Mouse (Mus musculus) CH12.LX (cell line): ENCODE data around the gene Rpl36-ps4. TPM values are rescaled to one million over a fixed set of nuclear protein-coding genes. Genes with fewer than 3 reads are reported as not detected.

ENCODE experiments used
- DNase-seq: peaks from one replicate; pipeline ENCODE4 v3.0.0-alpha.2; 2013; ENCODE audit errors: extremely low read depth
- H3K27ac ChIP-seq: 2 replicates; pipeline ENCODE4 v1.5.1; 2012; ENCODE audit warnings: low read depth, mild to moderate bottlenecking, control low read depth, moderate library complexity; ENCODE audit not compliant: insufficient read depth
- H3K27me3 ChIP-seq: replicated peaks from 2 replicates; pipeline ENCODE3; 2012; ENCODE audit warnings: inconsistent platforms
- H3K36me3 ChIP-seq, 2 experiments: replicated peaks in 1 of 2; 2 replicates each; pipeline versions ENCODE3 to v1.6.1; 2012; ENCODE audit warnings: inconsistent platforms in 1 of 2, low read length in 1 of 2, mild to moderate bottlenecking in 1 of 2, mixed read lengths in 1 of 2, moderate library complexity in 1 of 2; ENCODE audit not compliant: control insufficient read depth in 1 of 2, insufficient read depth in 1 of 2
- H3K4me1 ChIP-seq, 2 experiments: 2 replicates each; pipeline ENCODE4 v1.6.1; 2012; ENCODE audit warnings: inconsistent platforms in 1 of 2, moderate library complexity in 1 of 2; ENCODE audit not compliant: insufficient read depth in 2 of 2, control insufficient read depth in 1 of 2
- H3K4me2 ChIP-seq: 2 replicates; pipeline ENCODE4 v1.6.1; 2012; ENCODE audit warnings: low read depth, mild to moderate bottlenecking, control low read depth; ENCODE audit not compliant: poor library complexity, insufficient read depth, severe bottlenecking
- H3K4me3 ChIP-seq, 3 experiments: fragments of 150-350 bp in 1 of 3; sonication (generic) in 1 of 3; replicated peaks in 1 of 3; 2 replicates each; pipeline versions ENCODE3 to v1.5.1; 2011 to 2012; ENCODE audit warnings: low read depth in 2 of 3, low read length in 2 of 3, mild to moderate bottlenecking in 2 of 3, moderate library complexity in 2 of 3, control low read depth in 1 of 3, improper control_type of control experiment in 1 of 3, inconsistent platforms in 1 of 3, mixed read lengths in 1 of 3; ENCODE audit not compliant: poor library complexity in 1 of 3
- H3K79me2 ChIP-seq: replicated peaks from 2 replicates; pipeline ENCODE4 v1.6.1; 2012; ENCODE audit warnings: mild to moderate bottlenecking, moderate library complexity; ENCODE audit not compliant: control insufficient read depth, poor library complexity, insufficient read depth, severe bottlenecking; ENCODE audit errors: extremely low read depth
- H3K9ac ChIP-seq: 2 replicates; pipeline ENCODE4 v1.6.1; 2012; ENCODE audit warnings: low read depth, mild to moderate bottlenecking, control low read depth, moderate library complexity; ENCODE audit not compliant: insufficient read depth
- H3K9me3 ChIP-seq: replicated peaks from 2 replicates; pipeline ENCODE3; 2012; ENCODE audit warnings: low read length, inconsistent platforms, mixed read lengths
- BHLHE40 ChIP-seq: IDR thresholded peaks from 2 replicates; pipeline ENCODE4 v1.6.1; 2011; ENCODE audit warnings: mild to moderate bottlenecking, low read depth, low read length, improper control_type of control experiment
- CHD1 ChIP-seq: IDR thresholded peaks from 2 replicates; pipeline ENCODE4 v1.6.1; 2012; ENCODE audit warnings: low read depth, low read length, improper control_type of control experiment, inconsistent platforms
- CHD2 ChIP-seq: IDR thresholded peaks from 2 replicates; pipeline ENCODE4 v1.6.1; 2011; ENCODE audit warnings: low read length, improper control_type of control experiment
- CTCF ChIP-seq, 2 experiments: IDR thresholded peaks in 1 of 2; conservative IDR thresholded peaks in 1 of 2; 2 replicates each; pipeline ENCODE4 v1.5.1; 2011 to 2012; ENCODE audit warnings: low read depth in 2 of 2, low read length in 2 of 2, improper control_type of control experiment in 1 of 2, inconsistent platforms in 1 of 2, mild to moderate bottlenecking in 1 of 2, moderate library complexity in 1 of 2
- ELF1 ChIP-seq: IDR thresholded peaks from 2 replicates; pipeline ENCODE4 v1.6.1; 2014; ENCODE audit warnings: low read depth, mild to moderate bottlenecking, inconsistent platforms, low read length, improper control_type of control experiment
- EP300 ChIP-seq: IDR thresholded peaks from 2 replicates; pipeline ENCODE4 v1.6.1; 2011; ENCODE audit warnings: low read length, improper control_type of control experiment
- ETS1 ChIP-seq: conservative IDR thresholded peaks from 2 replicates; pipeline ENCODE4 v1.6.1; 2012; ENCODE audit warnings: low read depth, mild to moderate bottlenecking, inconsistent platforms, low read length, improper control_type of control experiment, moderate library complexity
- GABPA ChIP-seq: IDR thresholded peaks from 2 replicates; pipeline ENCODE4 v1.6.1; 2012; ENCODE audit warnings: low read depth, low read length, improper control_type of control experiment, inconsistent platforms; ENCODE audit not compliant: insufficient replicate concordance
- HCFC1 ChIP-seq: IDR thresholded peaks from 2 replicates; pipeline ENCODE4 v1.6.1; 2012; ENCODE audit warnings: low read depth, mild to moderate bottlenecking, inconsistent platforms, low read length, improper control_type of control experiment
- IRF4 ChIP-seq: IDR thresholded peaks from 2 replicates; pipeline ENCODE4 v1.6.1; 2014; ENCODE audit warnings: low read depth, mild to moderate bottlenecking, inconsistent platforms, low read length, improper control_type of control experiment
- JUN ChIP-seq: IDR thresholded peaks from 2 replicates; pipeline ENCODE4 v1.6.1; 2011; ENCODE audit warnings: low read depth, mild to moderate bottlenecking, low read length, improper control_type of control experiment, moderate library complexity; ENCODE audit not compliant: insufficient read depth
- JUND ChIP-seq: conservative IDR thresholded peaks from 2 replicates; pipeline ENCODE4 v1.6.1; 2011; ENCODE audit warnings: low read depth, low read length, improper control_type of control experiment
- KAT2A ChIP-seq: IDR thresholded peaks from 2 replicates; pipeline ENCODE4 v1.6.1; 2012; ENCODE audit warnings: low read length, improper control_type of control experiment, inconsistent platforms; ENCODE audit not compliant: insufficient replicate concordance
- MAFK ChIP-seq: IDR thresholded peaks from 2 replicates; pipeline ENCODE4 v1.6.1; 2011; ENCODE audit warnings: low read length, improper control_type of control experiment; ENCODE audit not compliant: insufficient replicate concordance
- MAZ ChIP-seq: IDR thresholded peaks from 2 replicates; pipeline ENCODE4 v1.6.1; 2012; ENCODE audit warnings: low read depth, mild to moderate bottlenecking, inconsistent platforms, low read length, improper control_type of control experiment, moderate library complexity
- MXI1 ChIP-seq: IDR thresholded peaks from 2 replicates; pipeline ENCODE4 v1.6.1; 2011; ENCODE audit warnings: mild to moderate bottlenecking, low read depth, low read length, improper control_type of control experiment
- MYC ChIP-seq: IDR thresholded peaks from 2 replicates; pipeline ENCODE4 v1.6.1; 2011; ENCODE audit warnings: low read depth, mild to moderate bottlenecking, improper control_type of control experiment, low read length
- NRF1 ChIP-seq: IDR thresholded peaks from 2 replicates; pipeline ENCODE4 v1.6.1; 2014; ENCODE audit warnings: low read depth, mild to moderate bottlenecking, inconsistent platforms, low read length, improper control_type of control experiment, moderate library complexity
- POLR2A ChIP-seq: IDR thresholded peaks from 2 replicates; pipeline ENCODE4 v1.6.1; 2011; ENCODE audit warnings: low read depth, mild to moderate bottlenecking, improper control_type of control experiment, low read length
- POLR2AphosphoS2 ChIP-seq: IDR thresholded peaks from 2 replicates; pipeline ENCODE4 v1.6.1; 2011; ENCODE audit warnings: low read depth, low read length, improper control_type of control experiment
- RAD21 ChIP-seq: IDR thresholded peaks from 2 replicates; pipeline ENCODE4 v1.6.1; 2011; ENCODE audit warnings: low read depth, mild to moderate bottlenecking, low read length, improper control_type of control experiment, moderate library complexity
- RCOR1 ChIP-seq: conservative IDR thresholded peaks from 2 replicates; pipeline ENCODE4 v1.6.1; 2012; ENCODE audit warnings: low read depth, mild to moderate bottlenecking, inconsistent platforms, low read length, improper control_type of control experiment
- SIN3A ChIP-seq: IDR thresholded peaks from 2 replicates; pipeline ENCODE4 v1.6.1; 2012; ENCODE audit warnings: low read length, improper control_type of control experiment, inconsistent platforms
- SMC3 ChIP-seq: IDR thresholded peaks from 2 replicates; pipeline ENCODE4 v1.6.1; 2011; ENCODE audit warnings: low read depth, low read length, improper control_type of control experiment
- TBP ChIP-seq: conservative IDR thresholded peaks from 2 replicates; pipeline ENCODE4 v1.6.1; 2011; ENCODE audit warnings: low read depth, low read length, improper control_type of control experiment
- TCF12 ChIP-seq: IDR thresholded peaks from 2 replicates; pipeline ENCODE4 v1.6.1; 2014; ENCODE audit warnings: low read depth, mild to moderate bottlenecking, inconsistent platforms, low read length, improper control_type of control experiment
- USF1 ChIP-seq: IDR thresholded peaks from 2 replicates; pipeline ENCODE4 v1.6.1; 2014; ENCODE audit warnings: low read depth, mild to moderate bottlenecking, inconsistent platforms, low read length, improper control_type of control experiment
- USF2 ChIP-seq: conservative IDR thresholded peaks from 2 replicates; pipeline ENCODE4 v1.6.1; 2011; ENCODE audit warnings: low read depth, low read length, improper control_type of control experiment
- ZC3H11A ChIP-seq: IDR thresholded peaks from 2 replicates; pipeline ENCODE4 v1.6.1; 2012; ENCODE audit warnings: low read depth, mild to moderate bottlenecking, inconsistent platforms, low read length, improper control_type of control experiment
- ZKSCAN1 ChIP-seq: IDR thresholded peaks from 2 replicates; pipeline ENCODE4 v1.6.1; 2012; ENCODE audit warnings: low read depth, inconsistent platforms, low read length, improper control_type of control experiment, borderline replicate concordance
- ZMIZ1 ChIP-seq: IDR thresholded peaks from 2 replicates; pipeline ENCODE4 v1.6.1; 2012; ENCODE audit warnings: low read depth, mild to moderate bottlenecking, inconsistent platforms, low read length, improper control_type of control experiment
- ZNF384 ChIP-seq: IDR thresholded peaks from 2 replicates; pipeline ENCODE4 v1.6.1; 2012; ENCODE audit warnings: low read depth, low read length, improper control_type of control experiment, inconsistent platforms
- dilution Hi-C: fragments of 300-500 bp; cut with MboI; formaldehyde crosslinking; loops from 2 replicates; pipeline ENCODE4 v1.14.3; 2020; ENCODE audit warnings: low sequenced_read_pairs; ENCODE audit not compliant: extremely low pct_unique_long_range_greater_than_20kb, extremely low pct_ligation_motif_present
- in situ Hi-C: fragments of 300-500 bp; cut with MboI; formaldehyde crosslinking; loops from 3 replicates; pipeline ENCODE4 v1.14.3; 2019; ENCODE audit warnings: low sequenced_read_pairs, low pct_ligation_motif_present, low pct_unique_long_range_greater_than_20kb, mixed read lengths
- polyA plus RNA-seq: library from polyadenylated mRNA; unstranded; fragments of >175 nt; gene quantifications from 2 replicates; pipeline ENCODE4 v1.2.1, GENCODE M21; 2012; ENCODE audit warnings: low read depth; ENCODE audit not compliant: insufficient read length
- total RNA-seq, 2 experiments: library from RNA; depleted of rRNA; stranded (reverse); fragments of 300-350 nt in 1 of 2; fragments of >200 nt in 1 of 2; gene quantifications; 2 replicates each; pipeline ENCODE4 v1.2.3; 2012 to 2014

Gene Rpl36-ps4
- total and polyA plus RNA-seq, 3 experiments: not detected

DNA sequence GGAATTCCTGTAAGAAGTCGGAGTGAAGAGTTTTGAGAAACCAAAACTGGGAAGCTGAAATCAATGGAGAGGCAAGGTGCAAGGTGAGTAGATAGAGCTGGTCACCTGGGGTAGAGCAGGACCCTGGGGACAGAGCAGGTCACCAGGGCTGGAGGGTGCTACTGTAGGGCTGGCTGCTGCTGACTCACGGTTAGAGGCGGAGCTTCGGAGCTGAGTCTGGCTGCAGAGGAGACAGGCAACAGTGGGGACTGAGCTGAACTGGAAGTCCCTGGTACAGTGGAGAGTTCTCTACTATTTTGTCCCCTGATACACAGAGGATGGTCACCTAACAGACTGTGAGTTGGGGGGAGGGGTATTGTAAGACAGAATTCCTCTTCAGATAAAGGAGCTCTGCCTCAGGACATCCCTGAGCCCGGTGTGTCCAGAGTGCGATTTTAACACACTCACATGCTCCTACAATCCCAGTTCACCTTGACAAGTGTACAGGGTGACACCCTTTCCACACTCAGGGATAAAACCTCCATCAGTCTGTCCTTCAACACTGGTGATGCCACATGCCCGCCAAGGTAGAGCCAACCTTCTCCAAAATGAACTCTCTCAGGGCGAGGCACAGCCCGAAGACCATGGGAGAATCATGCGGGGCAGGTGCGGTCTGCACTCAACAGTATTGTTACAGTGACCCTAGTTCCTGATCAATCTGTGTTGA, 44.3 kb upstream of the Rpl36-ps4 start:
- in situ Hi-C loops: loop anchor here (25.0 kb wide), 1 partner anchor 636 kb away; no protein-coding TSS in a partner anchor
- DNase-seq: no peak

GRCm38 (mm10) chr17:87877207-87878073, 43.3 kb upstream of the Rpl36-ps4 start:
- Histone ChIP-seq H3K4me2 (no peak overlapping the region), H3K4me3 (no peak overlapping the region), H3K27me3 (no peaks in the 10 kb centered on the region), H3K4me1 (no peaks in the 10 kb centered on the region), H3K36me3 (no peaks in the 10 kb centered on the region), H3K79me2 (no peaks in the 10 kb centered on the region), H3K9me3 (no peaks in the 10 kb centered on the region), H3K27ac (no peak overlapping the region), H3K9ac (no peak overlapping the region)
- dilution Hi-C loops: no loop called here
- peak; percentile 13 for DNase-seq
- TF ChIP-seq MAFK (no peak), CHD1 (no peak), ZKSCAN1 (no peak), USF1 (no peak), TBP (no peak), BHLHE40 (no peak), MYC (no peak), CTCF (conservative IDR thresholded peaks at IDR 0.05 in 1 of 2, IDR thresholded peaks at IDR 0.05 in 1 of 2; ENCODE audit: low read depth in 2 of 2, low read length in 2 of 2) (peak in 1 of 2 experiments; percentile 67; a peak in 2 of 4 replicates), ELF1 (no peak), POLR2AphosphoS2 (no peak), RAD21 (peak; percentile 54), JUN (no peak), MAZ (no peak), HCFC1 (no peak), ZMIZ1 (no peak), SMC3 (peak; percentile 54), POLR2A (no peak), USF2 (no peak), SIN3A (no peak), ZNF384 (no peak), GABPA (no peak)
- in situ Hi-C loops: loop anchor here (25.0 kb wide), 1 partner anchor 635 kb away; no protein-coding TSS in a partner anchor

More for the DNA sequence above, 44.3 kb upstream of the Rpl36-ps4 start:
- Histone ChIP-seq H3K4me1 (no peaks in the 10 kb centered on the region; a peak in 1 of 4 replicates), H3K4me3 (no peak overlapping the region), H3K9ac (no peak overlapping the region), H3K4me2 (no peak overlapping the region), H3K9me3 (no peaks in the 10 kb centered on the region), H3K79me2 (no peaks in the 10 kb centered on the region), H3K27ac (no peak overlapping the region), H3K27me3 (no peaks in the 10 kb centered on the region), H3K36me3 (no peaks in the 10 kb centered on the region)
- dilution Hi-C loops: no loop called here
- TF ChIP-seq TBP (no peak), EP300 (no peak), USF1 (no peak), CHD2 (no peak), IRF4 (no peak), ETS1 (no peak), SMC3 (no peak), NRF1 (no peak), RCOR1 (no peak), ZC3H11A (no peak), MXI1 (no peak), POLR2A (no peak), TCF12 (no peak), SIN3A (no peak), JUND (no peak), RAD21 (no peak), MYC (no peak), KAT2A (no peak)
